ENCODE assay signal across 10 mouse cellular contexts in the genomic region with DNA sequence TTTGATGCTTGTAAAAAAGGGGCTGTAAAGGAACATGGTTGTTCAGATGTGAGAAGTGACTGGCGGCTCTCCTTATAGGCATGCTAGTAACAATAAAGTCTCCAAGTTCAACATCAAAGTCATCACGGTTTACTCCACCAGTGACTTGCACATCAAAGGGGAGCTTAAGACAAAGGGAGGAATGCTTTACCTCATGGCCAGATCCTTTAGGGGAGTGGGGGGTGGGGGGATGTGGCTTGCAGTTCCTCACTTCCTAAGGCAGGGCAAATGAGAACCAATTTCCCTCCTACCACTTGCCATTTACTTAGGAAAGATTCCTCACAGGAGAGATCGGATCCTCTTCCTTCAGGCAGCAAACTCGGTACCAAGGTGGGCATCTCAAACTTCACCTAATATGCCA.
A peak's percentile ranks its signal among the peaks of the same experiment; 100 is the strongest.
DNase-seq lines count a peak whose midpoint lies in the region; ATAC-seq lines count a peak whose summit lies in the region.
"Had no signal": no experiment of that assay in that cellular context is flagged by ENCODE, and none has a peak within 500 bp of the region (broad histone marks: within the 10 kb centered on the region; RNA-seq: fewer than 3 reads in every experiment).

No protein-coding gene starts in this region.

- H3K9ac ChIP-seq in heart, embryonic 14.5 days (ENCODE audit: low read length) = no peak overlapping the region; the same call in 1 of the 2 replicates
- H3K9ac ChIP-seq: liver, embryonic 13.5 days; stomach, embryonic 15.5 days had no signal

- WGBS in heart, embryonic 14.5 days = 39% methylated on average over 4 of the region's 4 CpGs
- WGBS in limb, embryonic 10.5 days = 5% methylated on average over 4 of the region's 4 CpGs

- ATAC-seq in heart, embryonic 14.5 days (ENCODE audit: insufficient number of reproducible peaks, insufficient read depth, low FRiP score, low read depth) = no peak

- no peaks in the 10 kb centered on the region for H3K27me3 ChIP-seq in heart, embryonic 14.5 days (ENCODE audit: control insufficient read depth, insufficient read depth, low read length)
- H3K27me3 ChIP-seq in limb, embryonic 10.5 days (ENCODE audit: low read depth, poor library complexity, severe bottlenecking) = peaks cover 11% of the 10 kb centered on the region; the same call in 1 of the 2 replicates
- H3K27me3 ChIP-seq: liver, embryonic 13.5 days; stomach, embryonic 15.5 days had no signal

- no peak overlapping the region for H3K4me3 ChIP-seq in heart, embryonic 14.5 days (ENCODE audit: control insufficient read depth in 1 of 2, insufficient read depth in 1 of 2, low read depth in 1 of 2, low read length in 2 of 2)
- peak overlapping the region; percentile 17; the same call in 1 of the 2 replicates for H3K4me3 ChIP-seq in brown adipose tissue, adult 24 weeks (ENCODE audit: insufficient read depth, low read depth, low read length)
- 0 out of 2 replicates have a peak overlapping the region, but pooled peaks have one; percentile 1 for H3K4me3 ChIP-seq in limb, embryonic 10.5 days
- H3K4me3 ChIP-seq: liver, embryonic 13.5 days; stomach, embryonic 15.5 days had no signal

- DNase-seq in heart, adult 8-10 months (ENCODE audit: low spot score) = no peak
- peak; percentile 73 for DNase-seq in ES-CJ7 (ENCODE audit: low read depth, low spot score)
- no peak for DNase-seq in limb, embryonic 10.5 days (ENCODE audit: low spot score)
- no peak for DNase-seq in B cell, adult 2 months
- no peak for DNase-seq in gastrocnemius, postnatal 36 days
- no peak for DNase-seq in right cerebral cortex, adult 2 months (ENCODE audit: low spot score in 2 of 2)
- DNase-seq: liver, embryonic 13.5 days had no signal

- H3K27ac ChIP-seq in heart, embryonic 14.5 days (replicated peaks in 1 of 2; ENCODE audit: control insufficient read depth in 1 of 2, insufficient read depth in 1 of 2, low read depth in 2 of 2, low read length in 2 of 2) = no peak overlapping the region
- H3K27ac ChIP-seq in brown adipose tissue, adult 24 weeks (replicated peaks; ENCODE audit: low read depth, low read length) = peak overlapping the region; percentile 27; the same call in 1 of the 2 replicates
- peak overlapping the region; percentile 80 for H3K27ac ChIP-seq in limb, embryonic 10.5 days
- H3K27ac ChIP-seq: liver, embryonic 13.5 days; stomach, embryonic 15.5 days had no signal

- H3K9me3 ChIP-seq in heart, embryonic 14.5 days (ENCODE audit: control insufficient read depth, low read length) = no peaks in the 10 kb centered on the region
- no peaks in the 10 kb centered on the region for H3K9me3 ChIP-seq in limb, embryonic 10.5 days (replicated peaks)
- H3K9me3 ChIP-seq: liver, embryonic 13.5 days; stomach, embryonic 15.5 days had no signal

- no peaks in the 10 kb centered on the region for H3K36me3 ChIP-seq in heart, embryonic 14.5 days (ENCODE audit: control insufficient read depth, insufficient read depth, low read length)
- no peaks in the 10 kb centered on the region for H3K36me3 ChIP-seq in limb, embryonic 10.5 days
- H3K36me3 ChIP-seq: liver, embryonic 13.5 days; stomach, embryonic 15.5 days had no signal

- peaks cover 8 to 11% of the 10 kb centered on the region in 2 experiments; a peak in 3 of 4 replicates for H3K4me1 ChIP-seq in heart, embryonic 14.5 days (ENCODE audit: control insufficient read depth in 2 of 2, insufficient read depth in 2 of 2, low read length in 2 of 2)
- H3K4me1 ChIP-seq in brown adipose tissue, adult 24 weeks (ENCODE audit: control insufficient read depth, insufficient read depth, insufficient read length, low read length) = peaks cover 21% of the 10 kb centered on the region
- H3K4me1 ChIP-seq in limb, embryonic 10.5 days = peaks cover 74% of the 10 kb centered on the region

- H3K4me2 ChIP-seq in heart, embryonic 14.5 days (ENCODE audit: low read length) = peak overlapping the region; percentile 22; the same call in 1 of the 2 replicates
- H3K4me2 ChIP-seq: liver, embryonic 13.5 days; stomach, embryonic 15.5 days had no signal

- intact Hi-C loops in gastrocnemius, postnatal 36 days (cut with DNase I) = no loop called here

Comparison
In these comparisons a context has a peak if more than half of its experiments do, and no peak if none do; other contexts are left out.
1. H3K27ac ChIP-seq: peak in brown adipose tissue, adult 24 weeks (single experiment) and limb, embryonic 10.5 days (single experiment); none in heart, embryonic 14.5 days (0 of 2).
2. H3K4me3 ChIP-seq: peak in brown adipose tissue, adult 24 weeks (single experiment) and limb, embryonic 10.5 days (single experiment); none in heart, embryonic 14.5 days (0 of 2).